Mouse (Mus musculus) heart, embryonic 12.5 days (tissue): ENCODE data around the gene Focad. TPM values are rescaled to one million over a fixed set of nuclear protein-coding genes. Genes with fewer than 3 reads are reported as not detected.

Experiments
- microRNA counts: library from miRNA; unstranded; fragments of <30 nt; microRNA quantifications from one replicate; lab custom pipeline; 2017
- microRNA-seq: library from miRNA; unstranded; fragments of <30 nt; microRNA quantifications from one replicate; pipeline ENCODE4, GENCODE M21; 2017
- polyA plus RNA-seq: library from polyadenylated mRNA; unstranded; fragments of >200 nt; fragmentation: Nextera tagmentation; extraction: Ambion mirVana; gene quantifications from 2 replicates; pipeline ENCODE4 v1.2.1, GENCODE M21; 2016

The Focad gene
- polyA plus RNA-seq, 1 experiment from 2014 or later: 11.2 TPM

MicroRNA genes within 50 kb of the gene (microRNA counts, 519-probe panel; counts per million panel counts)
- not detected for microRNA mmu-miR-491 (lab: Ali Mortazavi, UCI)

Small RNA genes lying within 50 kb of the gene (microRNA-seq; reads per million reads assigned to microRNA genes)
- gene Mir491: 3.1 reads per million, percentile 8 among the genes with 10 or more reads in this experiment

Other genes starting within 250 kb of the Focad start
- gene Mllt3, start 61.3 kb upstream of the Focad start, polyA plus RNA-seq: 54.3 and 57.6 TPM in 2 replicates